Mouse (Mus musculus): ENCODE measurements around the gene Srrm2. TPM values are rescaled to one million over a fixed set of nuclear protein-coding genes. Genes with fewer than 3 reads are reported as not detected.
"Not testable (repeated sequence)": the region's sequence is repeated elsewhere in the genome, so short reads cannot be mapped to it uniquely, and the experiment has no call there.

Srrm2 gene
- total and polyA plus RNA-seq, 3 experiments = 26.7 to 383 (median 90.4) TPM

GRCm38 (mm10) chr17:23771284-23772218, 18.8 kb upstream of the Srrm2 start, which contains the start of gene Flywch1 (continued):
- TF ChIP-seq POLR2AphosphoS2 (IDR thresholded peaks at IDR 0.05; ENCODE audit: low read depth, low read length) = no peak

- Histone ChIP-seq H3K4me2 (ENCODE audit: insufficient read depth, low read depth, poor library complexity, severe bottlenecking) (peak overlapping the region; percentile 84; the same call in 1 of the 2 replicates), H3K9ac (ENCODE audit: insufficient read depth, low read depth) (0 out of 2 replicates have a peak overlapping the region, but pooled peaks have one; percentile 23), H3K4me1 (ENCODE audit: control insufficient read depth in 1 of 2, insufficient read depth in 2 of 2) (peaks cover 4 to 23% of the 10 kb centered on the region in 2 experiments; a peak in 3 of 4 replicates), H3K36me3 (replicated peaks in 1 of 2; ENCODE audit: control insufficient read depth in 1 of 2, insufficient read depth in 1 of 2, low read length in 1 of 2) (peaks cover 0 to 10% of the 10 kb centered on the region in 2 experiments)
- dilution Hi-C loops (cut with MboI; ENCODE audit: extremely low pct_ligation_motif_present, extremely low pct_unique_long_range_greater_than_20kb, low sequenced_read_pairs); H3K9me3 ChIP-seq (replicated peaks; ENCODE audit: low read length); H3K4me3 ChIP-seq (replicated peaks in 1 of 3; ENCODE audit: low read depth in 2 of 3, low read length in 2 of 3, poor library complexity in 1 of 3); H3K79me2 ChIP-seq (replicated peaks; ENCODE audit: control insufficient read depth, extremely low read depth, insufficient read depth, poor library complexity, severe bottlenecking); DNase-seq (ENCODE audit: extremely low read depth); H3K27ac ChIP-seq (ENCODE audit: insufficient read depth, low read depth); H3K27me3 ChIP-seq (replicated peaks): not testable (repeated sequence)
- in situ Hi-C loops (cut with MboI; ENCODE audit: low pct_ligation_motif_present, low pct_unique_long_range_greater_than_20kb, low sequenced_read_pairs) = loop anchor here (5.0 to 10.0 kb wide), 2 partner anchors 35 to 193 kb away; no protein-coding TSS in a partner anchor
These were observed 18.1 kb upstream of the Srrm2 start for GRCm38 (mm10) chr17:23772219-23772556.

GRCm38 (mm10) chr17:23773676-23774075, 16.7 kb upstream of the Srrm2 start:
- no peaks in the 10 kb centered on the region for H3K27me3 ChIP-seq (replicated peaks)
- H3K9me3 ChIP-seq (replicated peaks; ENCODE audit: low read length) = no peaks in the 10 kb centered on the region
- peaks cover 0 to 4% of the 10 kb centered on the region in 2 experiments for H3K36me3 ChIP-seq (replicated peaks in 1 of 2; ENCODE audit: control insufficient read depth in 1 of 2, insufficient read depth in 1 of 2, low read length in 1 of 2)
- H3K4me2 ChIP-seq (ENCODE audit: insufficient read depth, low read depth, poor library complexity, severe bottlenecking) = no peak overlapping the region
- 0 out of 2 replicates have a peak, but pooled peaks cover 4% of the 10 kb centered on the region for H3K79me2 ChIP-seq (replicated peaks; ENCODE audit: control insufficient read depth, extremely low read depth, insufficient read depth, poor library complexity, severe bottlenecking)
- no peak overlapping the region for H3K4me3 ChIP-seq (replicated peaks in 1 of 3; ENCODE audit: low read depth in 2 of 3, low read length in 2 of 3, poor library complexity in 1 of 3)
- TF ChIP-seq ZC3H11A (IDR thresholded peaks at IDR 0.05; ENCODE audit: low read depth, low read length) (no peak), SIN3A (IDR thresholded peaks at IDR 0.05; ENCODE audit: low read length) (no peak)
- H3K27ac ChIP-seq (ENCODE audit: insufficient read depth, low read depth) = no peak overlapping the region
- DNase-seq (ENCODE audit: extremely low read depth) = no peak
- dilution Hi-C loops (cut with MboI; ENCODE audit: extremely low pct_ligation_motif_present, extremely low pct_unique_long_range_greater_than_20kb, low sequenced_read_pairs) = no loop called here
- in situ Hi-C loops (cut with MboI; ENCODE audit: low pct_ligation_motif_present, low pct_unique_long_range_greater_than_20kb, low sequenced_read_pairs) = loop anchor here (5.0 to 10.0 kb wide), 2 partner anchors 34 to 191 kb away; no protein-coding TSS in a partner anchor
- H3K9ac ChIP-seq (ENCODE audit: insufficient read depth, low read depth) = no peak overlapping the region
- H3K4me1 ChIP-seq (ENCODE audit: control insufficient read depth in 1 of 2, insufficient read depth in 2 of 2) = peaks cover 5 to 28% of the 10 kb centered on the region in 2 experiments; a peak in 3 of 4 replicates

DNA sequence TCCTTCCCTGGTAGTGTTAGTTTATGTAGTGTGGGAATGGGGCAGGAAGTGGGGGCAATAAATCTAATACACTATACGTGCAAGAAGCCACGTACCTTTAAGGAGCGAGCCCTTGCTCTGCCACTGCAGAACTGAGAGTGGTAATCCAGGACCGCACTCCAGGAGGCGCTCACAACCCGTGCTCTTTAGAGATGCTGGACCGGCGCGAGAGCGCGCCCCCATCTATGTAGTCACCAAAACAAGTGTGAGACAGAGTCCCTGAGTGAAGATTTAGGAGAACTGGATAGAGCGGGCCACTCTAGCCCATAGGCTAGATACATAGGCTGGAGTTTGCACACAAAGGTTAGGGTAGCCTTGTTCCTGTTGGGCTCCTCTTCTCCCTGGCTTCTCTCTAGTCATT, 16.2 kb upstream of the Srrm2 start:
- 0 out of 2 replicates have a peak, but pooled peaks have one; percentile 27 for TF ChIP-seq TCF12 (IDR thresholded peaks at IDR 0.05; ENCODE audit: low read depth, low read length)
- TF ChIP-seq CHD2 (IDR thresholded peaks at IDR 0.05; ENCODE audit: low read length) = no peak
- TF ChIP-seq ELF1 (IDR thresholded peaks at IDR 0.05; ENCODE audit: low read depth, low read length) = peak; percentile 5; the same call in 1 of the 2 replicates
- TF ChIP-seq SIN3A (IDR thresholded peaks at IDR 0.05; ENCODE audit: low read length) = no peak; the same call in 1 of the 2 replicates
- peak; percentile 25; the same call in 1 of the 2 replicates for TF ChIP-seq NRF1 (IDR thresholded peaks at IDR 0.05; ENCODE audit: low read depth, low read length)
- peak; percentile 97 for TF ChIP-seq RAD21 (IDR thresholded peaks at IDR 0.05; ENCODE audit: low read depth, low read length)
- 0 out of 2 replicates have a peak, but pooled peaks have one; percentile 27 for TF ChIP-seq MYC (IDR thresholded peaks at IDR 0.05; ENCODE audit: low read depth, low read length)
- peak; percentile 72; the same call in 1 of the 2 replicates for TF ChIP-seq MAZ (IDR thresholded peaks at IDR 0.05; ENCODE audit: low read depth, low read length)
- TF ChIP-seq TBP (conservative IDR thresholded peaks at IDR 0.05; ENCODE audit: low read depth, low read length) = no peak
- TF ChIP-seq ZC3H11A (IDR thresholded peaks at IDR 0.05; ENCODE audit: low read depth, low read length) = peak; percentile 47; the same call in 1 of the 2 replicates
- TF ChIP-seq E2F4 (IDR thresholded peaks at IDR 0.05; ENCODE audit: insufficient replicate concordance, low read depth, low read length) = 0 out of 2 replicates have a peak, but pooled peaks have one; percentile 66
- TF ChIP-seq NELFE (IDR thresholded peaks at IDR 0.05; ENCODE audit: low read depth, low read length) = peak; percentile 48; the same call in 1 of the 2 replicates
- peak; percentile 62; the same call in 1 of the 2 replicates for TF ChIP-seq IRF4 (IDR thresholded peaks at IDR 0.05; ENCODE audit: low read depth, low read length)
- no peak for TF ChIP-seq POLR2A (IDR thresholded peaks at IDR 0.05; ENCODE audit: low read depth, low read length)
- peak; percentile 95 for TF ChIP-seq SMC3 (IDR thresholded peaks at IDR 0.05; ENCODE audit: low read depth, low read length)
- TF ChIP-seq CTCF (conservative IDR thresholded peaks at IDR 0.05 in 1 of 2, IDR thresholded peaks at IDR 0.05 in 1 of 2; ENCODE audit: low read depth in 2 of 2, low read length in 2 of 2) = peak; percentile 87 to 99
- TF ChIP-seq HCFC1 (IDR thresholded peaks at IDR 0.05; ENCODE audit: low read depth, low read length) = peak; percentile 36
- no peaks in the 10 kb centered on the region for H3K27me3 ChIP-seq (replicated peaks)
- dilution Hi-C loops (cut with MboI; ENCODE audit: extremely low pct_ligation_motif_present, extremely low pct_unique_long_range_greater_than_20kb, low sequenced_read_pairs) = no loop called here
- H3K79me2 ChIP-seq (replicated peaks; ENCODE audit: control insufficient read depth, extremely low read depth, insufficient read depth, poor library complexity, severe bottlenecking) = 0 out of 2 replicates have a peak, but pooled peaks cover 4% of the 10 kb centered on the region
- H3K9me3 ChIP-seq (replicated peaks; ENCODE audit: low read length) = no peaks in the 10 kb centered on the region
- peaks cover 7 to 31% of the 10 kb centered on the region in 2 experiments; a peak in 3 of 4 replicates for H3K4me1 ChIP-seq (ENCODE audit: control insufficient read depth in 1 of 2, insufficient read depth in 2 of 2)
- H3K4me3 ChIP-seq (replicated peaks in 1 of 3; ENCODE audit: low read depth in 2 of 3, low read length in 2 of 3, poor library complexity in 1 of 3) = no peak overlapping the region
- H3K4me2 ChIP-seq (ENCODE audit: insufficient read depth, low read depth, poor library complexity, severe bottlenecking) = peak overlapping the region; percentile 37; the same call in 1 of the 2 replicates
- H3K9ac ChIP-seq (ENCODE audit: insufficient read depth, low read depth) = no peak overlapping the region
- DNase-seq (ENCODE audit: extremely low read depth) = peak; percentile 88
- H3K27ac ChIP-seq (ENCODE audit: insufficient read depth, low read depth) = no peak overlapping the region
- in situ Hi-C loops (cut with MboI; ENCODE audit: low pct_ligation_motif_present, low pct_unique_long_range_greater_than_20kb, low sequenced_read_pairs) = loop anchor here (5.0 to 10.0 kb wide), 2 partner anchors 33 to 191 kb away; no protein-coding TSS in a partner anchor
- peaks cover 0 to 2% of the 10 kb centered on the region in 2 experiments for H3K36me3 ChIP-seq (replicated peaks in 1 of 2; ENCODE audit: control insufficient read depth in 1 of 2, insufficient read depth in 1 of 2, low read length in 1 of 2)

All from CH12.LX (cell line).